Mouse (Mus musculus) stomach, postnatal 0 days (tissue): ENCODE measurements at regions not wholly inside any gene's neighbourhood (a gene's known extent, or its start where the extent isn't known, plus 50 kb on each side); places are given as distances from the start of the nearest gene placed in this dataset.

Source experiments
- CTCF ChIP-seq: IDR thresholded peaks from 2 replicates; pipeline ENCODE4 v1.5.1; 2016; ENCODE audit warnings: antibody characterized with exemption, low read depth, mild to moderate bottlenecking, moderate library complexity
- EP300 ChIP-seq: optimal IDR thresholded peaks from 2 replicates; pipeline ENCODE3; 2016; ENCODE audit warnings: antibody characterized with exemption

- no peak for TF ChIP-seq CTCF
- TF ChIP-seq EP300, result no peak
These were observed 355.1 kb upstream of the Smarca2 start for GRCm38 (mm10) chr19:26249751-26250150.
